24 mouse cellular contexts compared by ENCODE assay signal in the genomic region with DNA sequence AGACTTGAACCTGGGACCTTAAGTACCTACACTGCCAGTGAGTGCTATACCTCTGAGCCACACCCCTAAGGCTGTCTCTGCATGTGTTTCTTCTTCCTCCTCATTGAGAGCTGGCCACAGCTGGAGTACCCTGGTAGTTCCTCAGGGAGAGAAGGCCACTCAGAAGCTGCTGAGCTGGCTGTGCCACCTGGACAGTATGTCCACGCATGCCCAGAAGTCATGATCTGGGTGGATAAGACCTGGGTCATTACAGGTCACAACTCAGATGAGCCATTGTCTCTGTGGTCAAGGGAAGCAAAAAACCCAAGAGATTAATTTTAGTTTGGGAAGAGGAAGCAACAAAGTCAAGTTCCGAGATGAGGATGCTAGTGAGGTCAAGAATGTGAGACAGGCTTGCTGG.
"Had no signal": no experiment of that assay in that cellular context is flagged by ENCODE, and none has a peak within 500 bp of the region (broad histone marks: within the 10 kb centered on the region; RNA-seq: fewer than 3 reads in every experiment).

No protein-coding gene starts in this region.

- H3K27ac ChIP-seq: gastrocnemius, adult 2 months; heart, adult 2 months; heart, embryonic 10.5 days; hindbrain, embryonic 10.5 days; hindbrain, embryonic 12.5 days; hindbrain, embryonic 14.5 days; intestine, embryonic 15.5 days; layer of hippocampus, adult 2 months; left cerebral cortex, adult 2 months; limb, embryonic 13.5 days; limb, embryonic 15.5 days had no signal

- H3K27me3 ChIP-seq: heart, embryonic 12.5 days; hindbrain, embryonic 12.5 days; intestine, embryonic 15.5 days; limb, embryonic 13.5 days; limb, embryonic 15.5 days had no signal

- H3K36me3 ChIP-seq: heart, embryonic 10.5 days; heart, embryonic 12.5 days; hindbrain, embryonic 10.5 days; hindbrain, embryonic 12.5 days; intestine, embryonic 15.5 days; limb, embryonic 13.5 days; limb, embryonic 15.5 days had no signal

- H3K4me3 ChIP-seq: gastrocnemius, adult 2 months; heart, adult 2 months; heart, embryonic 10.5 days; heart, embryonic 12.5 days; hindbrain, embryonic 10.5 days; hindbrain, embryonic 12.5 days; intestine, embryonic 15.5 days; layer of hippocampus, adult 2 months; left cerebral cortex, adult 2 months; limb, embryonic 13.5 days; limb, embryonic 15.5 days had no signal

- H3K4me2 ChIP-seq: heart, embryonic 12.5 days; hindbrain, embryonic 12.5 days; hindbrain, embryonic 14.5 days; intestine, embryonic 15.5 days; limb, embryonic 13.5 days; limb, embryonic 15.5 days had no signal

- H3K9ac ChIP-seq: heart, embryonic 12.5 days; hindbrain, embryonic 12.5 days; hindbrain, embryonic 14.5 days; intestine, embryonic 15.5 days; limb, embryonic 13.5 days; limb, embryonic 15.5 days had no signal

- H3K4me1 ChIP-seq: heart, embryonic 10.5 days; heart, embryonic 12.5 days; hindbrain, embryonic 10.5 days; hindbrain, embryonic 12.5 days; intestine, embryonic 15.5 days; limb, embryonic 13.5 days; limb, embryonic 15.5 days had no signal

- ATAC-seq: hindbrain, embryonic 16.5 days; inflammation-experienced regulatory T-cells, adult 6 months; intestine, embryonic 15.5 days; intestine, postnatal 0 days had no signal

- H3K9me3 ChIP-seq: heart, embryonic 10.5 days; heart, embryonic 12.5 days; hindbrain, embryonic 12.5 days; intestine, embryonic 15.5 days; limb, embryonic 13.5 days; limb, embryonic 15.5 days had no signal

- DNase-seq: gastrocnemius, adult 2 months; gastrocnemius, postnatal 10 days; gastrocnemius, postnatal 25 days; heart, adult 2 months; heart, postnatal 10 days; heart, postnatal 4 days; kidney, adult 18-20 months; kidney, adult 8-10 months; kidney, postnatal 10 days; kidney, postnatal 25 days; kidney, postnatal 4 days had no signal
